Mouse (Mus musculus): ENCODE data around the gene Mfsd12.

DNA sequence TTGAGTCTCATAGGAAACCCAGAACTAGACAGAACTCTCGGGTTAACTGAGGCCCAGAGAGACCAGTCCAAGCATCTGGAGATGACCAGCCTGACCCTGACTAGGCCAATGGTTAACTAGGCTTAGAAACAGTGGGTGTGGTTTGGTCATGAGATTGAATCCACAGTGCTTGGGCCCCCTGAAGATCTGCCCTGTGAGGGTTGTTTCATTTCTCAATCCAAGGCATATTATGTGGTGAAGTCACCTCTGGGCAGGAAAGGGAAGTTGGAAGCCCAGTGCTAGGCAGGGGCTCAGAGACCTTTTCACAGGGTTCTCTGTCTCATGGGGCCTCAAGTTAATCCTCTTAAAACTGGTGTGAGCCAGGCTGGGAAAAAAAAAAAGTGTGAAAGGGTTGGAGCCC lies 1.6 kb downstream of the Mfsd12 start:
- TF ChIP-seq POLR2A (IDR thresholded peaks at IDR 0.05; ENCODE audit: insufficient read length, low read depth): no peak
- no peak for TF ChIP-seq TCF3 (IDR thresholded peaks at IDR 0.05; ENCODE audit: insufficient read length, low read depth)
- TF ChIP-seq USF1 (IDR thresholded peaks at IDR 0.05; ENCODE audit: low read depth): no peak
- TF ChIP-seq POLR2AphosphoS2 (IDR thresholded peaks at IDR 0.05; ENCODE audit: insufficient read length, low read depth): no peak
- TF ChIP-seq TCF12 (IDR thresholded peaks at IDR 0.05; ENCODE audit: insufficient read depth, poor library complexity, severe bottlenecking): no peak
